Mouse (Mus musculus): ENCODE measurements around the gene F7. TPM values are rescaled to one million over a fixed set of nuclear protein-coding genes. Genes with fewer than 3 reads are reported as not detected.

F7 gene
- polyA plus RNA-seq, 1 experiment from 2014 or later: 0.09 TPM

Other genes with a start within 250 kb of the F7 start
- gene Mcf2l, start 152.2 kb upstream of the F7 start, polyA plus RNA-seq (2015; fragmentation: Nextera tagmentation; extraction: Ambion mirVana): 80.3 and 99.0 TPM in 2 replicates
- gene F10, start 11.3 kb downstream of the F7 start, polyA plus RNA-seq (2015; fragmentation: Nextera tagmentation; extraction: Ambion mirVana): 0.35 TPM in 2 replicates
- gene Proz, start 34.9 kb downstream of the F7 start, polyA plus RNA-seq (2015; fragmentation: Nextera tagmentation; extraction: Ambion mirVana): 0.92 and 1.1 TPM in 2 replicates
- gene Pcid2, start 79.4 kb downstream of the F7 start, polyA plus RNA-seq (2015; fragmentation: Nextera tagmentation; extraction: Ambion mirVana): 49.8 and 52.5 TPM in 2 replicates
- 66.3 and 69.0 TPM in 2 replicates for gene Cul4a, start 79.6 kb downstream of the F7 start, polyA plus RNA-seq (2015; fragmentation: Nextera tagmentation; extraction: Ambion mirVana)
- gene Lamp1, start 133.1 kb downstream of the F7 start, polyA plus RNA-seq (2015; fragmentation: Nextera tagmentation; extraction: Ambion mirVana): 194 and 201 TPM in 2 replicates
- gene Grtp1, start 174.6 kb downstream of the F7 start, polyA plus RNA-seq (2015; fragmentation: Nextera tagmentation; extraction: Ambion mirVana): 23.6 and 26.9 TPM in 2 replicates
- 0.97 TPM in 1 of 2 replicates, not detected in the other for gene Adprhl1, start 228.1 kb downstream of the F7 start, polyA plus RNA-seq (2015; fragmentation: Nextera tagmentation; extraction: Ambion mirVana)